Mouse (Mus musculus): ENCODE data around the gene Rcc1. TPM values are rescaled to one million over a fixed set of nuclear protein-coding genes. Genes with fewer than 3 reads are reported as not detected.

Rcc1 gene
- polyA plus RNA-seq, 1 experiment: 4.3 TPM

GRCm38 (mm10) chr4:132350123-132350740 lies 3.2 kb downstream of the Rcc1 start:
- no peak for TF ChIP-seq TAL1 (IDR thresholded peaks at IDR 0.05; ENCODE audit: low read length)
- TF ChIP-seq GATA1 (IDR thresholded peaks at IDR 0.05; ENCODE audit: low read length): no peak
- peaks cover 41% of the 10 kb centered on the region for H3K36me3 ChIP-seq (ENCODE audit: control insufficient read depth)
- H3K9me3 ChIP-seq (ENCODE audit: control insufficient read depth, low read length): no peaks in the 10 kb centered on the region
- H3K4me3 ChIP-seq (replicated peaks): no peak overlapping the region
- H3K27me3 ChIP-seq (ENCODE audit: control insufficient read depth): no peaks in the 10 kb centered on the region
- H3K4me1 ChIP-seq (ENCODE audit: control insufficient read depth): peaks cover 55% of the 10 kb centered on the region

- H3K4me3 ChIP-seq (replicated peaks): no peak overlapping the region
- peaks cover 40% of the 10 kb centered on the region for H3K36me3 ChIP-seq (ENCODE audit: control insufficient read depth)
- H3K27me3 ChIP-seq (ENCODE audit: control insufficient read depth): no peaks in the 10 kb centered on the region
- TF ChIP-seq TAL1 (IDR thresholded peaks at IDR 0.05; ENCODE audit: low read length) (no peak), GATA1 (IDR thresholded peaks at IDR 0.05; ENCODE audit: low read length) (no peak)
- H3K4me1 ChIP-seq (ENCODE audit: control insufficient read depth): peaks cover 56% of the 10 kb centered on the region
- H3K9me3 ChIP-seq (ENCODE audit: control insufficient read depth, low read length): no peaks in the 10 kb centered on the region
These were observed 3.8 kb downstream of the Rcc1 start for GRCm38 (mm10) chr4:132349495-132350122.

GRCm38 (mm10) chr4:132346661-132347060 lies 6.7 kb downstream of the Rcc1 start:
- Histone ChIP-seq H3K4me3 (replicated peaks) (no peak overlapping the region), H3K4me1 (ENCODE audit: control insufficient read depth) (peaks cover 63% of the 10 kb centered on the region), H3K36me3 (ENCODE audit: control insufficient read depth) (peaks cover 54% of the 10 kb centered on the region), H3K27me3 (ENCODE audit: control insufficient read depth) (no peaks in the 10 kb centered on the region), H3K9me3 (ENCODE audit: control insufficient read depth, low read length) (no peaks in the 10 kb centered on the region)
- TF ChIP-seq TAL1 (IDR thresholded peaks at IDR 0.05; ENCODE audit: low read length) (no peak), GATA1 (IDR thresholded peaks at IDR 0.05; ENCODE audit: low read length) (no peak)

GRCm38 (mm10) chr4:132346261-132346660 lies 7.1 kb downstream of the Rcc1 start:
- Histone ChIP-seq H3K4me1 (ENCODE audit: control insufficient read depth) (peaks cover 63% of the 10 kb centered on the region), H3K36me3 (ENCODE audit: control insufficient read depth) (peaks cover 54% of the 10 kb centered on the region), H3K27me3 (ENCODE audit: control insufficient read depth) (no peaks in the 10 kb centered on the region), H3K4me3 (replicated peaks) (peak overlapping the region; percentile 85), H3K9me3 (ENCODE audit: control insufficient read depth, low read length) (no peaks in the 10 kb centered on the region)
- TF ChIP-seq TAL1 (IDR thresholded peaks at IDR 0.05; ENCODE audit: low read length) (no peak), GATA1 (IDR thresholded peaks at IDR 0.05; ENCODE audit: low read length) (no peak)

GRCm38 (mm10) chr4:132345843-132346212 lies 7.6 kb downstream of the Rcc1 start:
- Histone ChIP-seq H3K9me3 (ENCODE audit: control insufficient read depth, low read length) (no peaks in the 10 kb centered on the region), H3K4me3 (replicated peaks) (peak overlapping the region; percentile 85), H3K36me3 (ENCODE audit: control insufficient read depth) (peaks cover 54% of the 10 kb centered on the region), H3K4me1 (ENCODE audit: control insufficient read depth) (peaks cover 59% of the 10 kb centered on the region), H3K27me3 (ENCODE audit: control insufficient read depth) (no peaks in the 10 kb centered on the region)
- no peak for TF ChIP-seq TAL1 (IDR thresholded peaks at IDR 0.05; ENCODE audit: low read length)
- no peak for TF ChIP-seq GATA1 (IDR thresholded peaks at IDR 0.05; ENCODE audit: low read length)

- H3K36me3 ChIP-seq (ENCODE audit: control insufficient read depth): peaks cover 54% of the 10 kb centered on the region
- H3K4me1 ChIP-seq (ENCODE audit: control insufficient read depth): peaks cover 57% of the 10 kb centered on the region
- H3K4me3 ChIP-seq (replicated peaks): peak overlapping the region; percentile 85
- no peaks in the 10 kb centered on the region for H3K27me3 ChIP-seq (ENCODE audit: control insufficient read depth)
- no peaks in the 10 kb centered on the region for H3K9me3 ChIP-seq (ENCODE audit: control insufficient read depth, low read length)
- TF ChIP-seq TAL1 (IDR thresholded peaks at IDR 0.05; ENCODE audit: low read length): no peak
- TF ChIP-seq GATA1 (IDR thresholded peaks at IDR 0.05; ENCODE audit: low read length): no peak
These were observed 8.1 kb downstream of the Rcc1 start for GRCm38 (mm10) chr4:132345135-132345842.

- no peaks in the 10 kb centered on the region for H3K27me3 ChIP-seq (ENCODE audit: control insufficient read depth)
- H3K36me3 ChIP-seq (ENCODE audit: control insufficient read depth): peaks cover 54% of the 10 kb centered on the region
- H3K4me3 ChIP-seq (replicated peaks): peak overlapping the region; percentile 85
- peaks cover 62% of the 10 kb centered on the region for H3K4me1 ChIP-seq (ENCODE audit: control insufficient read depth)
- TF ChIP-seq GATA1 (IDR thresholded peaks at IDR 0.05; ENCODE audit: low read length): no peak
- no peak for TF ChIP-seq TAL1 (IDR thresholded peaks at IDR 0.05; ENCODE audit: low read length)
- no peaks in the 10 kb centered on the region for H3K9me3 ChIP-seq (ENCODE audit: control insufficient read depth, low read length)
These were observed 8.8 kb downstream of the Rcc1 start for GRCm38 (mm10) chr4:132344403-132345134.

GRCm38 (mm10) chr4:132341451-132341850 lies 12.0 kb downstream of the Rcc1 start:
- Histone ChIP-seq H3K36me3 (ENCODE audit: control insufficient read depth) (peaks cover 77% of the 10 kb centered on the region), H3K4me3 (replicated peaks) (no peak overlapping the region), H3K9me3 (ENCODE audit: control insufficient read depth, low read length) (no peaks in the 10 kb centered on the region), H3K4me1 (ENCODE audit: control insufficient read depth) (peaks cover 75% of the 10 kb centered on the region), H3K27me3 (ENCODE audit: control insufficient read depth) (no peaks in the 10 kb centered on the region)
- no peak for TF ChIP-seq TAL1 (IDR thresholded peaks at IDR 0.05; ENCODE audit: low read length)
- TF ChIP-seq GATA1 (IDR thresholded peaks at IDR 0.05; ENCODE audit: low read length): no peak

GRCm38 (mm10) chr4:132338943-132339342 lies 14.5 kb downstream of the Rcc1 start:
- H3K4me1 ChIP-seq (ENCODE audit: control insufficient read depth): peaks cover 62% of the 10 kb centered on the region
- H3K9me3 ChIP-seq (ENCODE audit: control insufficient read depth, low read length): no peaks in the 10 kb centered on the region
- H3K36me3 ChIP-seq (ENCODE audit: control insufficient read depth): peaks cover 97% of the 10 kb centered on the region
- TF ChIP-seq TAL1 (IDR thresholded peaks at IDR 0.05; ENCODE audit: low read length): no peak
- TF ChIP-seq GATA1 (IDR thresholded peaks at IDR 0.05; ENCODE audit: low read length): no peak
- no peaks in the 10 kb centered on the region for H3K27me3 ChIP-seq (ENCODE audit: control insufficient read depth)
- no peak overlapping the region for H3K4me3 ChIP-seq (replicated peaks)
